Mouse (Mus musculus) urinary bladder, adult 18-20 months (tissue): ENCODE measurements around the gene Btnl4.

ENCODE experiments used
- DNase-seq, 2 experiments: peaks; one replicate each; pipeline ENCODE4 v3.0.0; 2022; ENCODE audit warnings: low spot score in 2 of 2, mixed read lengths in 2 of 2

Btnl4 gene

GRCm38 (mm10) chr17:34437606-34438005 is 39.5 kb downstream of the Btnl4 start:
- no peak for DNase-seq

- no peak for DNase-seq
Observed at GRCm38 (mm10) chr17:34437120-34437519, 40.0 kb downstream of the Btnl4 start.

- DNase-seq = no peak
Observed at GRCm38 (mm10) chr17:34427597-34427996, 49.5 kb downstream of the Btnl4 start.

- DNase-seq = no peak
Observed at GRCm38 (mm10) chr17:34420014-34420413, 57.1 kb downstream of the Btnl4 start.
